Mouse (Mus musculus) megakaryocyte, adult 5-6 weeks (primary cell): Measurements from ENCODE around the gene Ltf. TPM values are rescaled to one million over a fixed set of nuclear protein-coding genes. Genes with fewer than 3 reads are reported as not detected.
A peak's percentile ranks its signal among the peaks of the same experiment; 100 is the strongest.

Experiments used
- ATAC-seq: 2 replicates; pipeline ENCODE4 v1.8.0; 2016; ENCODE audit warnings: mild to moderate bottlenecking, inconsistent platforms; ENCODE audit not compliant: poor library complexity, severe bottlenecking
- total RNA-seq, 2 experiments: library from RNA; stranded (forward) in 1 of 2; stranded (reverse) in 1 of 2; fragments of 153-499, 151-499 nt in 1 of 2; fragments of 221-1000, 200-1000 nt in 1 of 2; gene quantifications; 2 replicates each; pipeline versions ENCODE4 v1.2.3 to v1.2.4; 2015 to 2017

Ltf gene
- total RNA-seq, 2 experiments from 2014 or later = 1,347 to 1,568 TPM

GRCm38 (mm10) chr9:111033717-111034116 is 14.6 kb downstream of the Ltf start:
- ATAC-seq = peak; percentile 69

- no peak for ATAC-seq
Measured at GRCm38 (mm10) chr9:111039966-111040365, 20.9 kb downstream of the Ltf start.

- no peak for ATAC-seq
Measured at GRCm38 (mm10) chr9:111042266-111042665, 23.2 kb downstream of the Ltf start.

- ATAC-seq = peak; percentile 79
Measured at GRCm38 (mm10) chr9:111046222-111046621, 27.2 kb downstream of the Ltf start.

GRCm38 (mm10) chr9:111047266-111047665 is 28.2 kb downstream of the Ltf start:
- ATAC-seq = 0 out of 2 replicates have a peak, but pooled peaks have one; percentile 17

GRCm38 (mm10) chr9:111048452-111048851 is 29.4 kb downstream of the Ltf start:
- no peak for ATAC-seq

- no peak for ATAC-seq
Measured at GRCm38 (mm10) chr9:111054923-111055322, 35.9 kb downstream of the Ltf start.

- ATAC-seq = peak; percentile 14
Measured at GRCm38 (mm10) chr9:111055800-111056518, 36.9 kb downstream of the Ltf start.

GRCm38 (mm10) chr9:111056519-111056797 is 37.4 kb downstream of the Ltf start:
- no peak for ATAC-seq

- peak; percentile 66 for ATAC-seq
Measured at GRCm38 (mm10) chr9:111056798-111057543, 37.9 kb downstream of the Ltf start, which contains the start of gene Ccrl2. TSS of gene Ccrl2 (minus strand) at chr9:111057519.

GRCm38 (mm10) chr9:111057544-111058370 is 38.7 kb downstream of the Ltf start:
- no peak for ATAC-seq

GRCm38 (mm10) chr9:111058943-111059556 is 40.0 kb downstream of the Ltf start:
- peak; percentile 19 for ATAC-seq

- ATAC-seq = peak; percentile 63
Measured at GRCm38 (mm10) chr9:111062840-111063239, 43.8 kb downstream of the Ltf start.

- no peak for ATAC-seq
Measured at GRCm38 (mm10) chr9:111067052-111067451, 48.0 kb downstream of the Ltf start.

- ATAC-seq = peak; percentile 93
Measured at GRCm38 (mm10) chr9:111070546-111070961, 51.5 kb downstream of the Ltf start.

GRCm38 (mm10) chr9:111072175-111072574 is 53.1 kb downstream of the Ltf start:
- ATAC-seq = peak; percentile 26; the same call in 1 of the 2 replicates

- no peak for ATAC-seq
Measured at GRCm38 (mm10) chr9:111072971-111073370, 53.9 kb downstream of the Ltf start.

- ATAC-seq = peak; percentile 63
Measured at GRCm38 (mm10) chr9:111077745-111078144, 58.7 kb downstream of the Ltf start.

GRCm38 (mm10) chr9:111080801-111081200 is 61.7 kb downstream of the Ltf start:
- peak; percentile 90 for ATAC-seq

GRCm38 (mm10) chr9:111081765-111082164 is 62.7 kb downstream of the Ltf start:
- ATAC-seq = no peak

- no peak for ATAC-seq
Measured at GRCm38 (mm10) chr9:111085329-111085728, 66.3 kb downstream of the Ltf start.
